Mouse (Mus musculus) CH12.LX (cell line): ENCODE results near the gene Hepacam2. TPM values are rescaled to one million over a fixed set of nuclear protein-coding genes. Genes with fewer than 3 reads are reported as not detected.
A peak's percentile ranks its signal among the peaks of the same experiment; 100 is the strongest.

Source experiments
- DNase-seq: peaks from one replicate; pipeline ENCODE4 v3.0.0-alpha.2; 2013; ENCODE audit errors: extremely low read depth
- H3K27ac ChIP-seq: 2 replicates; pipeline ENCODE4 v1.5.1; 2012; ENCODE audit warnings: low read depth, mild to moderate bottlenecking, control low read depth, moderate library complexity; ENCODE audit not compliant: insufficient read depth
- H3K27me3 ChIP-seq: replicated peaks from 2 replicates; pipeline ENCODE3; 2012; ENCODE audit warnings: inconsistent platforms
- H3K36me3 ChIP-seq, 2 experiments: replicated peaks in 1 of 2; 2 replicates each; pipeline versions ENCODE3 to v1.6.1; 2012; ENCODE audit warnings: inconsistent platforms in 1 of 2, low read length in 1 of 2, mild to moderate bottlenecking in 1 of 2, mixed read lengths in 1 of 2, moderate library complexity in 1 of 2; ENCODE audit not compliant: control insufficient read depth in 1 of 2, insufficient read depth in 1 of 2
- H3K4me1 ChIP-seq, 2 experiments: 2 replicates each; pipeline ENCODE4 v1.6.1; 2012; ENCODE audit warnings: inconsistent platforms in 1 of 2, moderate library complexity in 1 of 2; ENCODE audit not compliant: insufficient read depth in 2 of 2, control insufficient read depth in 1 of 2
- H3K4me2 ChIP-seq: 2 replicates; pipeline ENCODE4 v1.6.1; 2012; ENCODE audit warnings: low read depth, mild to moderate bottlenecking, control low read depth; ENCODE audit not compliant: poor library complexity, insufficient read depth, severe bottlenecking
- H3K4me3 ChIP-seq, 3 experiments: fragments of 150-350 bp in 1 of 3; sonication (generic) in 1 of 3; replicated peaks in 1 of 3; 2 replicates each; pipeline versions ENCODE3 to v1.5.1; 2011 to 2012; ENCODE audit warnings: low read depth in 2 of 3, low read length in 2 of 3, mild to moderate bottlenecking in 2 of 3, moderate library complexity in 2 of 3, control low read depth in 1 of 3, improper control_type of control experiment in 1 of 3, inconsistent platforms in 1 of 3, mixed read lengths in 1 of 3; ENCODE audit not compliant: poor library complexity in 1 of 3
- H3K79me2 ChIP-seq: replicated peaks from 2 replicates; pipeline ENCODE4 v1.6.1; 2012; ENCODE audit warnings: mild to moderate bottlenecking, moderate library complexity; ENCODE audit not compliant: control insufficient read depth, poor library complexity, insufficient read depth, severe bottlenecking; ENCODE audit errors: extremely low read depth
- H3K9ac ChIP-seq: 2 replicates; pipeline ENCODE4 v1.6.1; 2012; ENCODE audit warnings: low read depth, mild to moderate bottlenecking, control low read depth, moderate library complexity; ENCODE audit not compliant: insufficient read depth
- H3K9me3 ChIP-seq: replicated peaks from 2 replicates; pipeline ENCODE3; 2012; ENCODE audit warnings: low read length, inconsistent platforms, mixed read lengths
- BHLHE40 ChIP-seq: IDR thresholded peaks from 2 replicates; pipeline ENCODE4 v1.6.1; 2011; ENCODE audit warnings: mild to moderate bottlenecking, low read depth, low read length, improper control_type of control experiment
- CHD1 ChIP-seq: IDR thresholded peaks from 2 replicates; pipeline ENCODE4 v1.6.1; 2012; ENCODE audit warnings: low read depth, low read length, improper control_type of control experiment, inconsistent platforms
- E2F4 ChIP-seq: IDR thresholded peaks from 2 replicates; pipeline ENCODE4 v1.6.1; 2011; ENCODE audit warnings: low read depth, low read length, improper control_type of control experiment; ENCODE audit not compliant: insufficient replicate concordance
- ELF1 ChIP-seq: IDR thresholded peaks from 2 replicates; pipeline ENCODE4 v1.6.1; 2014; ENCODE audit warnings: low read depth, mild to moderate bottlenecking, inconsistent platforms, low read length, improper control_type of control experiment
- EP300 ChIP-seq: IDR thresholded peaks from 2 replicates; pipeline ENCODE4 v1.6.1; 2011; ENCODE audit warnings: low read length, improper control_type of control experiment
- GABPA ChIP-seq: IDR thresholded peaks from 2 replicates; pipeline ENCODE4 v1.6.1; 2012; ENCODE audit warnings: low read depth, low read length, improper control_type of control experiment, inconsistent platforms; ENCODE audit not compliant: insufficient replicate concordance
- HCFC1 ChIP-seq: IDR thresholded peaks from 2 replicates; pipeline ENCODE4 v1.6.1; 2012; ENCODE audit warnings: low read depth, mild to moderate bottlenecking, inconsistent platforms, low read length, improper control_type of control experiment
- IRF4 ChIP-seq: IDR thresholded peaks from 2 replicates; pipeline ENCODE4 v1.6.1; 2014; ENCODE audit warnings: low read depth, mild to moderate bottlenecking, inconsistent platforms, low read length, improper control_type of control experiment
- JUN ChIP-seq: IDR thresholded peaks from 2 replicates; pipeline ENCODE4 v1.6.1; 2011; ENCODE audit warnings: low read depth, mild to moderate bottlenecking, low read length, improper control_type of control experiment, moderate library complexity; ENCODE audit not compliant: insufficient read depth
- JUND ChIP-seq: conservative IDR thresholded peaks from 2 replicates; pipeline ENCODE4 v1.6.1; 2011; ENCODE audit warnings: low read depth, low read length, improper control_type of control experiment
- KAT2A ChIP-seq: IDR thresholded peaks from 2 replicates; pipeline ENCODE4 v1.6.1; 2012; ENCODE audit warnings: low read length, improper control_type of control experiment, inconsistent platforms; ENCODE audit not compliant: insufficient replicate concordance
- MAX ChIP-seq: IDR thresholded peaks from 2 replicates; pipeline ENCODE4 v1.6.1; 2011; ENCODE audit warnings: low read length, improper control_type of control experiment
- MXI1 ChIP-seq: IDR thresholded peaks from 2 replicates; pipeline ENCODE4 v1.6.1; 2011; ENCODE audit warnings: mild to moderate bottlenecking, low read depth, low read length, improper control_type of control experiment
- MYC ChIP-seq: IDR thresholded peaks from 2 replicates; pipeline ENCODE4 v1.6.1; 2011; ENCODE audit warnings: low read depth, mild to moderate bottlenecking, improper control_type of control experiment, low read length
- NELFE ChIP-seq: IDR thresholded peaks from 2 replicates; pipeline ENCODE4 v1.6.1; 2011; ENCODE audit warnings: low read depth, low read length, improper control_type of control experiment
- NRF1 ChIP-seq: IDR thresholded peaks from 2 replicates; pipeline ENCODE4 v1.6.1; 2014; ENCODE audit warnings: low read depth, mild to moderate bottlenecking, inconsistent platforms, low read length, improper control_type of control experiment, moderate library complexity
- POLR2A ChIP-seq: IDR thresholded peaks from 2 replicates; pipeline ENCODE4 v1.6.1; 2011; ENCODE audit warnings: low read depth, mild to moderate bottlenecking, improper control_type of control experiment, low read length
- POLR2AphosphoS2 ChIP-seq: IDR thresholded peaks from 2 replicates; pipeline ENCODE4 v1.6.1; 2011; ENCODE audit warnings: low read depth, low read length, improper control_type of control experiment
- RCOR1 ChIP-seq: conservative IDR thresholded peaks from 2 replicates; pipeline ENCODE4 v1.6.1; 2012; ENCODE audit warnings: low read depth, mild to moderate bottlenecking, inconsistent platforms, low read length, improper control_type of control experiment
- SIN3A ChIP-seq: IDR thresholded peaks from 2 replicates; pipeline ENCODE4 v1.6.1; 2012; ENCODE audit warnings: low read length, improper control_type of control experiment, inconsistent platforms
- TBP ChIP-seq: conservative IDR thresholded peaks from 2 replicates; pipeline ENCODE4 v1.6.1; 2011; ENCODE audit warnings: low read depth, low read length, improper control_type of control experiment
- TCF12 ChIP-seq: IDR thresholded peaks from 2 replicates; pipeline ENCODE4 v1.6.1; 2014; ENCODE audit warnings: low read depth, mild to moderate bottlenecking, inconsistent platforms, low read length, improper control_type of control experiment
- USF1 ChIP-seq: IDR thresholded peaks from 2 replicates; pipeline ENCODE4 v1.6.1; 2014; ENCODE audit warnings: low read depth, mild to moderate bottlenecking, inconsistent platforms, low read length, improper control_type of control experiment
- USF2 ChIP-seq: conservative IDR thresholded peaks from 2 replicates; pipeline ENCODE4 v1.6.1; 2011; ENCODE audit warnings: low read depth, low read length, improper control_type of control experiment
- ZKSCAN1 ChIP-seq: IDR thresholded peaks from 2 replicates; pipeline ENCODE4 v1.6.1; 2012; ENCODE audit warnings: low read depth, inconsistent platforms, low read length, improper control_type of control experiment, borderline replicate concordance
- dilution Hi-C: fragments of 300-500 bp; cut with MboI; formaldehyde crosslinking; loops from 2 replicates; pipeline ENCODE4 v1.14.3; 2020; ENCODE audit warnings: low sequenced_read_pairs; ENCODE audit not compliant: extremely low pct_unique_long_range_greater_than_20kb, extremely low pct_ligation_motif_present
- in situ Hi-C: fragments of 300-500 bp; cut with MboI; formaldehyde crosslinking; loops from 3 replicates; pipeline ENCODE4 v1.14.3; 2019; ENCODE audit warnings: low sequenced_read_pairs, low pct_ligation_motif_present, low pct_unique_long_range_greater_than_20kb, mixed read lengths
- polyA plus RNA-seq: library from polyadenylated mRNA; unstranded; fragments of >175 nt; gene quantifications from 2 replicates; pipeline ENCODE4 v1.2.1, GENCODE M21; 2012; ENCODE audit warnings: low read depth; ENCODE audit not compliant: insufficient read length
- total RNA-seq, 2 experiments: library from RNA; depleted of rRNA; stranded (reverse); fragments of 300-350 nt in 1 of 2; fragments of >200 nt in 1 of 2; gene quantifications; 2 replicates each; pipeline ENCODE4 v1.2.3; 2012 to 2014

Hepacam2 gene
- total RNA-seq (2012; rRNA removed), result 12.8 and 13.3 TPM in 2 replicates
- 50.7 TPM in 2 replicates for total RNA-seq (2014; rRNA removed)
- 28.7 and 37.4 TPM in 2 replicates for polyA plus RNA-seq

DNA sequence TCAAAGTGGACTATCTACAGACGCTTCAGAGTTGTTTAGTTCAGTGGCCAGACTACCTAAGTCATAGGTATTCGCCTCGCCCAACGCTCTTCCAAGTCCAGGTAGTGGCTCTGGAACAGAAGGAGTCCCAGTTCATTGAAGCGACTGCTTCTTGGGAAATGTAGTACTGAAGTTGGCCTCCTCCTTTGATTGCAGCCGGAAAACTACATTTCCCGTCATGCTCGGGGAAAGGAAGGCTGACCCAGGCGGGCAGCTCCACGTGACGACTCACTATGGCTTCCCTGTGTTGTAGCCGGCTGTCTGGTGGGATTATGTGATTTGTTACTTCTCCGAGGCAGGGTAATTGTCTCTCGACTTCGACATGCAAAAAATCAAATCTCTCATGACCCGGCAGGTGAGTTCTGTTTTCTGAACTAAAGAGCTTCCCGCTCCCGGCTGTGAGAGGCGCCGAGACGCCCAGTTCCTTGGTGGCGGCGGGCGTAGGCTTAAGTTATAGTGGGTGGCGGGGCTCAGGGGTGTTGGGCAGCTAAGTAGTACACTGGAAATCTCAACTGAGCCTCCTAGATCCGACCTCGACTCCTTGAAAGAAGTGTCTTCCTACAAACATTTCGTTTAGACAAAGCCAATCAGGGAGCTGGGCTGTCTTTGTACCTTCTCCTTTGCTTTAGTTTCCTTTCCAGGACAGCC, at the start of gene Hepacam2, which contains the start of gene Vps50:
Gene Hepacam2 (minus strand): TSS at position 137 of the 687 bp plus-strand sequence.
Gene Vps50 (plus strand): TSS at position 221 of the 687 bp plus-strand sequence.
- in situ Hi-C loops (no loop called here), dilution Hi-C loops (no loop called here)
- H3K4me3 ChIP-seq, result peak within 1 kb of the TSS; percentile 63 to 86 (median 74)
- TF ChIP-seq KAT2A, result peak; percentile 97
- TF ChIP-seq TCF12, result peak; percentile 71
- TF ChIP-seq TBP, result peak; percentile 79
- peak; percentile 97 for TF ChIP-seq USF2
- no peak for TF ChIP-seq E2F4
- TF ChIP-seq SIN3A, result peak; percentile 98
- peak; percentile 82 for TF ChIP-seq ELF1
- no peak for TF ChIP-seq JUN
- TF ChIP-seq BHLHE40, result peak; percentile 67
- TF ChIP-seq MAX, result peak; percentile 94
- TF ChIP-seq RCOR1, result no peak
- TF ChIP-seq NELFE, result peak; percentile 72
- no peak for TF ChIP-seq JUND
- TF ChIP-seq GABPA, result peak; percentile 80; the same call in 1 of the 2 replicates
- no peak for TF ChIP-seq CHD1
- TF ChIP-seq USF1, result peak; percentile 99
- no peak for TF ChIP-seq POLR2AphosphoS2
- peak; percentile 76 for TF ChIP-seq POLR2A
- no peak for TF ChIP-seq ZKSCAN1
- peak; percentile 99 for TF ChIP-seq HCFC1
- 0 out of 2 replicates have a peak, but pooled peaks have one; percentile 47 for TF ChIP-seq IRF4
- peak; percentile 89; the same call in 1 of the 2 replicates for TF ChIP-seq MYC
- no peak for TF ChIP-seq EP300
- peak; percentile 90; the same call in 1 of the 2 replicates for TF ChIP-seq MXI1
- TF ChIP-seq NRF1, result peak; percentile 61
- H3K27me3 ChIP-seq, result no peaks in the 10 kb centered on the region
- peak within 1 kb of the TSS; percentile 62 for H3K9ac ChIP-seq
- DNase-seq, result peak; percentile 89
- H3K36me3 ChIP-seq, result no peaks in the 10 kb centered on the region
- peaks cover 14% of the 10 kb centered on the region for H3K79me2 ChIP-seq
- H3K9me3 ChIP-seq, result no peaks in the 10 kb centered on the region
- peak within 1 kb of the TSS; percentile 81 for H3K4me2 ChIP-seq
- no peak within 1 kb of the TSS for H3K27ac ChIP-seq
- H3K4me1 ChIP-seq, result peaks cover 0 to 20% of the 10 kb centered on the region in 2 experiments; a peak in 3 of 4 replicates
